Mouse (Mus musculus): Measurements from ENCODE around the gene Mcf2l. TPM values are rescaled to one million over a fixed set of nuclear protein-coding genes. Genes with fewer than 3 reads are reported as not detected.

The Mcf2l gene
- total and polyA plus RNA-seq, 3 experiments: 0.49 TPM; not detected in 2

GRCm38 (mm10) chr8:12897815-12898214 lies 24.2 kb downstream of the Mcf2l start:
- Histone ChIP-seq H3K4me3 (ENCODE audit: low read depth, low read length) (no peak overlapping the region), H3K36me3 (replicated peaks) (no peaks in the 10 kb centered on the region), H3K4me1 (ENCODE audit: insufficient read depth, low read depth, low read length) (no peaks in the 10 kb centered on the region), H3K9me3 (replicated peaks) (no peaks in the 10 kb centered on the region), H3K27me3 (ENCODE audit: insufficient read depth, low read length) (peaks cover 18% of the 10 kb centered on the region)
- ATAC-seq (ENCODE audit: extremely low read depth, insufficient number of reproducible peaks, low FRiP score, poor library complexity, severe bottlenecking) (no peak), DNase-seq (ENCODE audit: low spot score) (no peak)
- TF ChIP-seq POLR2AphosphoS5 (IDR thresholded peaks at IDR 0.05; ENCODE audit: insufficient replicate concordance, low read depth, low read length): no peak
- TF ChIP-seq GATA1 (IDR thresholded peaks at IDR 0.05; ENCODE audit: borderline replicate concordance, low read length): no peak
- no peak for TF ChIP-seq CTCF (IDR thresholded peaks at IDR 0.05; ENCODE audit: low read depth, low read length)
- no peak for TF ChIP-seq GATA2 (IDR thresholded peaks at IDR 0.05; ENCODE audit: borderline replicate concordance, low read depth, low read length)
- TF ChIP-seq TAL1 (conservative IDR thresholded peaks at IDR 0.05; ENCODE audit: low read depth, low read length): no peak

- Histone ChIP-seq H3K9me3 (replicated peaks) (no peaks in the 10 kb centered on the region), H3K4me1 (ENCODE audit: insufficient read depth, low read depth, low read length) (no peaks in the 10 kb centered on the region), H3K36me3 (replicated peaks) (no peaks in the 10 kb centered on the region), H3K27me3 (ENCODE audit: insufficient read depth, low read length) (peaks cover 15% of the 10 kb centered on the region), H3K4me3 (ENCODE audit: low read depth, low read length) (no peak overlapping the region)
- TF ChIP-seq GATA2 (IDR thresholded peaks at IDR 0.05; ENCODE audit: borderline replicate concordance, low read depth, low read length) (no peak), CTCF (IDR thresholded peaks at IDR 0.05; ENCODE audit: low read depth, low read length) (no peak), TAL1 (conservative IDR thresholded peaks at IDR 0.05; ENCODE audit: low read depth, low read length) (no peak), GATA1 (IDR thresholded peaks at IDR 0.05; ENCODE audit: borderline replicate concordance, low read length) (no peak), POLR2AphosphoS5 (IDR thresholded peaks at IDR 0.05; ENCODE audit: insufficient replicate concordance, low read depth, low read length) (no peak)
- no peak for DNase-seq (ENCODE audit: low spot score)
- ATAC-seq (ENCODE audit: extremely low read depth, insufficient number of reproducible peaks, low FRiP score, poor library complexity, severe bottlenecking): no peak
Observed at GRCm38 (mm10) chr8:12903790-12904415, 30.3 kb downstream of the Mcf2l start.

- H3K27me3 ChIP-seq (ENCODE audit: insufficient read depth, low read length): peaks cover 12% of the 10 kb centered on the region
- TF ChIP-seq CTCF (IDR thresholded peaks at IDR 0.05; ENCODE audit: low read depth, low read length): no peak
- TF ChIP-seq GATA2 (IDR thresholded peaks at IDR 0.05; ENCODE audit: borderline replicate concordance, low read depth, low read length): no peak
- TF ChIP-seq GATA1 (IDR thresholded peaks at IDR 0.05; ENCODE audit: borderline replicate concordance, low read length): no peak
- no peak for TF ChIP-seq POLR2AphosphoS5 (IDR thresholded peaks at IDR 0.05; ENCODE audit: insufficient replicate concordance, low read depth, low read length)
- TF ChIP-seq TAL1 (conservative IDR thresholded peaks at IDR 0.05; ENCODE audit: low read depth, low read length): no peak
- H3K36me3 ChIP-seq (replicated peaks): no peaks in the 10 kb centered on the region
- ATAC-seq (ENCODE audit: extremely low read depth, insufficient number of reproducible peaks, low FRiP score, poor library complexity, severe bottlenecking) (no peak), DNase-seq (ENCODE audit: low spot score) (no peak)
- no peak overlapping the region for H3K4me3 ChIP-seq (ENCODE audit: low read depth, low read length)
- H3K9me3 ChIP-seq (replicated peaks): no peaks in the 10 kb centered on the region
- H3K4me1 ChIP-seq (ENCODE audit: insufficient read depth, low read depth, low read length): no peaks in the 10 kb centered on the region
Observed at GRCm38 (mm10) chr8:12905122-12905521, 31.5 kb downstream of the Mcf2l start.

GRCm38 (mm10) chr8:12905599-12906321 lies 32.2 kb downstream of the Mcf2l start:
- Histone ChIP-seq H3K4me3 (ENCODE audit: low read depth, low read length) (no peak overlapping the region), H3K36me3 (replicated peaks) (no peaks in the 10 kb centered on the region), H3K9me3 (replicated peaks) (no peaks in the 10 kb centered on the region), H3K27me3 (ENCODE audit: insufficient read depth, low read length) (peaks cover 11% of the 10 kb centered on the region), H3K4me1 (ENCODE audit: insufficient read depth, low read depth, low read length) (no peaks in the 10 kb centered on the region)
- DNase-seq (ENCODE audit: low spot score) (no peak), ATAC-seq (ENCODE audit: extremely low read depth, insufficient number of reproducible peaks, low FRiP score, poor library complexity, severe bottlenecking) (no peak)
- no peak for TF ChIP-seq CTCF (IDR thresholded peaks at IDR 0.05; ENCODE audit: low read depth, low read length)
- no peak for TF ChIP-seq GATA2 (IDR thresholded peaks at IDR 0.05; ENCODE audit: borderline replicate concordance, low read depth, low read length)
- no peak for TF ChIP-seq GATA1 (IDR thresholded peaks at IDR 0.05; ENCODE audit: borderline replicate concordance, low read length)
- TF ChIP-seq TAL1 (conservative IDR thresholded peaks at IDR 0.05; ENCODE audit: low read depth, low read length): no peak
- no peak for TF ChIP-seq POLR2AphosphoS5 (IDR thresholded peaks at IDR 0.05; ENCODE audit: insufficient replicate concordance, low read depth, low read length)

GRCm38 (mm10) chr8:12906597-12906996 lies 33.0 kb downstream of the Mcf2l start:
- DNase-seq (ENCODE audit: low spot score) (no peak), ATAC-seq (ENCODE audit: extremely low read depth, insufficient number of reproducible peaks, low FRiP score, poor library complexity, severe bottlenecking) (no peak)
- Histone ChIP-seq H3K4me1 (ENCODE audit: insufficient read depth, low read depth, low read length) (no peaks in the 10 kb centered on the region), H3K4me3 (ENCODE audit: low read depth, low read length) (no peak overlapping the region), H3K27me3 (ENCODE audit: insufficient read depth, low read length) (peaks cover 8% of the 10 kb centered on the region), H3K36me3 (replicated peaks) (no peaks in the 10 kb centered on the region), H3K9me3 (replicated peaks) (no peaks in the 10 kb centered on the region)
- TF ChIP-seq GATA2 (IDR thresholded peaks at IDR 0.05; ENCODE audit: borderline replicate concordance, low read depth, low read length) (no peak), POLR2AphosphoS5 (IDR thresholded peaks at IDR 0.05; ENCODE audit: insufficient replicate concordance, low read depth, low read length) (no peak), TAL1 (conservative IDR thresholded peaks at IDR 0.05; ENCODE audit: low read depth, low read length) (no peak), CTCF (IDR thresholded peaks at IDR 0.05; ENCODE audit: low read depth, low read length) (no peak), GATA1 (IDR thresholded peaks at IDR 0.05; ENCODE audit: borderline replicate concordance, low read length) (no peak)

GRCm38 (mm10) chr8:12907730-12908129 lies 34.1 kb downstream of the Mcf2l start:
- Histone ChIP-seq H3K9me3 (replicated peaks) (no peaks in the 10 kb centered on the region), H3K27me3 (ENCODE audit: insufficient read depth, low read length) (peaks cover 4% of the 10 kb centered on the region; the same call in 1 of the 2 replicates), H3K36me3 (replicated peaks) (no peaks in the 10 kb centered on the region), H3K4me1 (ENCODE audit: insufficient read depth, low read depth, low read length) (no peaks in the 10 kb centered on the region), H3K4me3 (ENCODE audit: low read depth, low read length) (no peak overlapping the region)
- DNase-seq (ENCODE audit: low spot score) (no peak), ATAC-seq (ENCODE audit: extremely low read depth, insufficient number of reproducible peaks, low FRiP score, poor library complexity, severe bottlenecking) (no peak)
- no peak for TF ChIP-seq GATA1 (IDR thresholded peaks at IDR 0.05; ENCODE audit: borderline replicate concordance, low read length)
- no peak for TF ChIP-seq POLR2AphosphoS5 (IDR thresholded peaks at IDR 0.05; ENCODE audit: insufficient replicate concordance, low read depth, low read length)
- TF ChIP-seq TAL1 (conservative IDR thresholded peaks at IDR 0.05; ENCODE audit: low read depth, low read length): no peak
- no peak for TF ChIP-seq GATA2 (IDR thresholded peaks at IDR 0.05; ENCODE audit: borderline replicate concordance, low read depth, low read length)
- no peak for TF ChIP-seq CTCF (IDR thresholded peaks at IDR 0.05; ENCODE audit: low read depth, low read length)

Data from G1E (cell line).